Mouse (Mus musculus): ENCODE measurements around the gene Castor1.

- TF ChIP-seq CTCF (conservative IDR thresholded peaks at IDR 0.05; ENCODE audit: insufficient read depth, insufficient read length, low read depth, low read length): peak; percentile 42
- no peak for TF ChIP-seq POLR2A (IDR thresholded peaks at IDR 0.05; ENCODE audit: low read depth, low read length)
Observed at GRCm38 (mm10) chr11:4261188-4261494, 43.1 kb downstream of the Castor1 start.
